Mouse (Mus musculus): Measurements from ENCODE around the gene Ntn3. TPM values are rescaled to one million over a fixed set of nuclear protein-coding genes. Genes with fewer than 3 reads are reported as not detected.

Ntn3 gene
- total RNA-seq, 1 experiment, result 4.1 TPM

GRCm38 (mm10) chr17:24210591-24210990 lies 1.3 kb upstream of the Ntn3 start:
- TF ChIP-seq ZNF384 (IDR thresholded peaks at IDR 0.05; ENCODE audit: low read depth, low read length) (no peak), ZC3H11A (IDR thresholded peaks at IDR 0.05; ENCODE audit: borderline replicate concordance, low read depth, low read length) (no peak), CHD2 (IDR thresholded peaks at IDR 0.05; ENCODE audit: low read depth, low read length) (no peak), MAFK (IDR thresholded peaks at IDR 0.05; ENCODE audit: insufficient read depth, low read depth, low read length) (0 out of 2 replicates have a peak, but pooled peaks have one; percentile 57), HCFC1 (IDR thresholded peaks at IDR 0.05; ENCODE audit: borderline replicate concordance, insufficient read depth, low read length) (no peak)
- no peak for DNase-seq (ENCODE audit: low read depth, low spot score)
- peaks cover 3% of the 10 kb centered on the region for H3K36me3 ChIP-seq (ENCODE audit: control insufficient read depth, insufficient read depth, low read length, poor library complexity, severe bottlenecking)
- H3K4me1 ChIP-seq (ENCODE audit: control insufficient read depth in 2 of 2, insufficient read depth in 2 of 2, low read length in 2 of 2, poor library complexity in 1 of 2), result peaks cover 3 to 36% of the 10 kb centered on the region in 2 experiments; a peak in 3 of 4 replicates
- no peak overlapping the region for H3K4me3 ChIP-seq (ENCODE audit: insufficient read depth in 1 of 2, low read depth in 1 of 2, low read length in 2 of 2, poor library complexity in 1 of 2, severe bottlenecking in 1 of 2)
- no peak overlapping the region for H3K27ac ChIP-seq (ENCODE audit: insufficient read depth, low read depth, low read length, poor library complexity, severe bottlenecking)
- in situ Hi-C loops (cut with MboI; ENCODE audit: low sequenced_read_pairs in 2 of 2, unreplicated experiment in 2 of 2), result no loop called here
- no peaks in the 10 kb centered on the region for H3K9me3 ChIP-seq (ENCODE audit: control insufficient read depth, insufficient read depth, low read depth, low read length)
- H3K9ac ChIP-seq (ENCODE audit: insufficient read depth, low read depth, low read length, poor library complexity, severe bottlenecking), result no peak overlapping the region

GRCm38 (mm10) chr17:24209916-24210240 lies 547 bp upstream of the Ntn3 start:
- DNase-seq (ENCODE audit: low read depth, low spot score), result no peak
- H3K4me1 ChIP-seq (ENCODE audit: control insufficient read depth in 2 of 2, insufficient read depth in 2 of 2, low read length in 2 of 2, poor library complexity in 1 of 2), result peaks cover 3 to 36% of the 10 kb centered on the region in 2 experiments; a peak in 3 of 4 replicates
- TF ChIP-seq CHD2 (IDR thresholded peaks at IDR 0.05; ENCODE audit: low read depth, low read length) (no peak), HCFC1 (IDR thresholded peaks at IDR 0.05; ENCODE audit: borderline replicate concordance, insufficient read depth, low read length) (no peak), ZNF384 (IDR thresholded peaks at IDR 0.05; ENCODE audit: low read depth, low read length) (no peak), ZC3H11A (IDR thresholded peaks at IDR 0.05; ENCODE audit: borderline replicate concordance, low read depth, low read length) (no peak), MAFK (IDR thresholded peaks at IDR 0.05; ENCODE audit: insufficient read depth, low read depth, low read length) (no peak)
- in situ Hi-C loops (cut with MboI; ENCODE audit: low sequenced_read_pairs in 2 of 2, unreplicated experiment in 2 of 2), result no loop called here
- no peak overlapping the region for H3K27ac ChIP-seq (ENCODE audit: insufficient read depth, low read depth, low read length, poor library complexity, severe bottlenecking)
- no peak overlapping the region for H3K9ac ChIP-seq (ENCODE audit: insufficient read depth, low read depth, low read length, poor library complexity, severe bottlenecking)
- H3K4me3 ChIP-seq (ENCODE audit: insufficient read depth in 1 of 2, low read depth in 1 of 2, low read length in 2 of 2, poor library complexity in 1 of 2, severe bottlenecking in 1 of 2), result no peak overlapping the region
- 0 out of 2 replicates have a peak, but pooled peaks cover 2% of the 10 kb centered on the region for H3K36me3 ChIP-seq (ENCODE audit: control insufficient read depth, insufficient read depth, low read length, poor library complexity, severe bottlenecking)
- no peaks in the 10 kb centered on the region for H3K9me3 ChIP-seq (ENCODE audit: control insufficient read depth, insufficient read depth, low read depth, low read length)

GRCm38 (mm10) chr17:24208641-24209042 lies 689 bp downstream of the Ntn3 start:
- peak overlapping the region; percentile 44 to 57; a peak in 3 of 4 replicates for H3K4me3 ChIP-seq (ENCODE audit: insufficient read depth in 1 of 2, low read depth in 1 of 2, low read length in 2 of 2, poor library complexity in 1 of 2, severe bottlenecking in 1 of 2)
- no peak for DNase-seq (ENCODE audit: low read depth, low spot score)
- no peak for TF ChIP-seq MAFK (IDR thresholded peaks at IDR 0.05; ENCODE audit: insufficient read depth, low read depth, low read length)
- TF ChIP-seq HCFC1 (IDR thresholded peaks at IDR 0.05; ENCODE audit: borderline replicate concordance, insufficient read depth, low read length), result no peak
- TF ChIP-seq ZC3H11A (IDR thresholded peaks at IDR 0.05; ENCODE audit: borderline replicate concordance, low read depth, low read length), result no peak
- no peak for TF ChIP-seq ZNF384 (IDR thresholded peaks at IDR 0.05; ENCODE audit: low read depth, low read length)
- no peak for TF ChIP-seq CHD2 (IDR thresholded peaks at IDR 0.05; ENCODE audit: low read depth, low read length)
- H3K9me3 ChIP-seq (ENCODE audit: control insufficient read depth, insufficient read depth, low read depth, low read length), result no peaks in the 10 kb centered on the region
- H3K9ac ChIP-seq (ENCODE audit: insufficient read depth, low read depth, low read length, poor library complexity, severe bottlenecking), result peak overlapping the region; percentile 46
- no peaks in the 10 kb centered on the region for H3K36me3 ChIP-seq (ENCODE audit: control insufficient read depth, insufficient read depth, low read length, poor library complexity, severe bottlenecking)
- in situ Hi-C loops (cut with MboI; ENCODE audit: low sequenced_read_pairs in 2 of 2, unreplicated experiment in 2 of 2), result no loop called here
- peaks cover 5 to 38% of the 10 kb centered on the region in 2 experiments for H3K4me1 ChIP-seq (ENCODE audit: control insufficient read depth in 2 of 2, insufficient read depth in 2 of 2, low read length in 2 of 2, poor library complexity in 1 of 2)
- H3K27ac ChIP-seq (ENCODE audit: insufficient read depth, low read depth, low read length, poor library complexity, severe bottlenecking), result no peak overlapping the region

GRCm38 (mm10) chr17:24207768-24208640 lies 1.3 kb downstream of the Ntn3 start:
- Histone ChIP-seq H3K9ac (ENCODE audit: insufficient read depth, low read depth, low read length, poor library complexity, severe bottlenecking) (no peak overlapping the region), H3K27ac (ENCODE audit: insufficient read depth, low read depth, low read length, poor library complexity, severe bottlenecking) (no peak overlapping the region), H3K4me3 (ENCODE audit: insufficient read depth in 1 of 2, low read depth in 1 of 2, low read length in 2 of 2, poor library complexity in 1 of 2, severe bottlenecking in 1 of 2) (peak overlapping the region; percentile 44 to 57; a peak in 2 of 4 replicates), H3K9me3 (ENCODE audit: control insufficient read depth, insufficient read depth, low read depth, low read length) (no peaks in the 10 kb centered on the region), H3K4me1 (ENCODE audit: control insufficient read depth in 2 of 2, insufficient read depth in 2 of 2, low read length in 2 of 2, poor library complexity in 1 of 2) (peaks cover 9 to 38% of the 10 kb centered on the region in 2 experiments), H3K36me3 (ENCODE audit: control insufficient read depth, insufficient read depth, low read length, poor library complexity, severe bottlenecking) (no peaks in the 10 kb centered on the region)
- no peak for DNase-seq (ENCODE audit: low read depth, low spot score)
- in situ Hi-C loops (cut with MboI; ENCODE audit: low sequenced_read_pairs in 2 of 2, unreplicated experiment in 2 of 2), result no loop called here
- no peak for TF ChIP-seq ZNF384 (IDR thresholded peaks at IDR 0.05; ENCODE audit: low read depth, low read length)
- no peak for TF ChIP-seq HCFC1 (IDR thresholded peaks at IDR 0.05; ENCODE audit: borderline replicate concordance, insufficient read depth, low read length)
- no peak for TF ChIP-seq CHD2 (IDR thresholded peaks at IDR 0.05; ENCODE audit: low read depth, low read length)
- TF ChIP-seq ZC3H11A (IDR thresholded peaks at IDR 0.05; ENCODE audit: borderline replicate concordance, low read depth, low read length), result no peak
- TF ChIP-seq MAFK (IDR thresholded peaks at IDR 0.05; ENCODE audit: insufficient read depth, low read depth, low read length), result no peak
